Mouse (Mus musculus) midbrain, embryonic 13.5 days (tissue): ENCODE measurements around the gene Ctcf. TPM values are rescaled to one million over a fixed set of nuclear protein-coding genes. Genes with fewer than 3 reads are reported as not detected.

ENCODE experiments used
- ATAC-seq: fragments of 200-750 bp; cut with Nextera tagmentation; 2 replicates; pipeline ENCODE4 v1.8.0; 2017; ENCODE audit warnings: mild to moderate bottlenecking, moderate TSS enrichment, moderate library complexity
- H3K27ac ChIP-seq: fragments of 300-500 bp; sonication (generic); 2 replicates; pipeline ENCODE4 v1.5.1; 2015; ENCODE audit warnings: inconsistent platforms, mild to moderate bottlenecking, moderate library complexity
- H3K27me3 ChIP-seq: fragments of 300-500 bp; sonication (generic); 2 replicates; pipeline ENCODE4 v1.6.1; 2015; ENCODE audit warnings: mild to moderate bottlenecking, inconsistent platforms
- H3K36me3 ChIP-seq: fragments of 300-500 bp; sonication (generic); 2 replicates; pipeline ENCODE4 v1.6.1; 2015; ENCODE audit warnings: mild to moderate bottlenecking, inconsistent platforms
- H3K4me1 ChIP-seq: fragments of 300-500 bp; sonication (generic); replicated peaks from 2 replicates; pipeline ENCODE4 v1.6.1; 2015; ENCODE audit warnings: inconsistent platforms
- H3K4me2 ChIP-seq: fragments of 300-500 bp; sonication (generic); replicated peaks from 2 replicates; pipeline ENCODE4 v1.6.1; 2015; ENCODE audit warnings: moderate library complexity, mild to moderate bottlenecking, inconsistent platforms
- H3K4me3 ChIP-seq: fragments of 300-500 bp; sonication (generic); replicated peaks from 2 replicates; pipeline ENCODE4 v1.5.1; 2015; ENCODE audit warnings: mild to moderate bottlenecking, inconsistent platforms
- H3K9ac ChIP-seq: fragments of 300-500 bp; sonication (generic); replicated peaks from 2 replicates; pipeline ENCODE4 v1.6.1; 2015; ENCODE audit warnings: mild to moderate bottlenecking, inconsistent platforms
- H3K9me3 ChIP-seq: fragments of 300-500 bp; sonication (generic); 2 replicates; pipeline ENCODE4 v1.6.1; 2016; ENCODE audit warnings: mild to moderate bottlenecking, inconsistent platforms
- WGBS: fragments of 180-500 bp; shearing (Covaris S2); methylation state at CpG from one replicate; pipeline ENCODE4 v1.1.7; 2015; 5-methylcytosine and 5-hydroxymethylcytosine counted together
- polyA plus RNA-seq: library from polyadenylated mRNA; unstranded; fragments of >200 nt; fragmentation: Nextera tagmentation; extraction: Ambion mirVana; gene quantifications from 2 replicates; pipeline ENCODE4 v1.2.1, GENCODE M21; 2015

Gene Ctcf
- polyA plus RNA-seq, 1 experiment from 2014 or later = 136 TPM

DNA sequence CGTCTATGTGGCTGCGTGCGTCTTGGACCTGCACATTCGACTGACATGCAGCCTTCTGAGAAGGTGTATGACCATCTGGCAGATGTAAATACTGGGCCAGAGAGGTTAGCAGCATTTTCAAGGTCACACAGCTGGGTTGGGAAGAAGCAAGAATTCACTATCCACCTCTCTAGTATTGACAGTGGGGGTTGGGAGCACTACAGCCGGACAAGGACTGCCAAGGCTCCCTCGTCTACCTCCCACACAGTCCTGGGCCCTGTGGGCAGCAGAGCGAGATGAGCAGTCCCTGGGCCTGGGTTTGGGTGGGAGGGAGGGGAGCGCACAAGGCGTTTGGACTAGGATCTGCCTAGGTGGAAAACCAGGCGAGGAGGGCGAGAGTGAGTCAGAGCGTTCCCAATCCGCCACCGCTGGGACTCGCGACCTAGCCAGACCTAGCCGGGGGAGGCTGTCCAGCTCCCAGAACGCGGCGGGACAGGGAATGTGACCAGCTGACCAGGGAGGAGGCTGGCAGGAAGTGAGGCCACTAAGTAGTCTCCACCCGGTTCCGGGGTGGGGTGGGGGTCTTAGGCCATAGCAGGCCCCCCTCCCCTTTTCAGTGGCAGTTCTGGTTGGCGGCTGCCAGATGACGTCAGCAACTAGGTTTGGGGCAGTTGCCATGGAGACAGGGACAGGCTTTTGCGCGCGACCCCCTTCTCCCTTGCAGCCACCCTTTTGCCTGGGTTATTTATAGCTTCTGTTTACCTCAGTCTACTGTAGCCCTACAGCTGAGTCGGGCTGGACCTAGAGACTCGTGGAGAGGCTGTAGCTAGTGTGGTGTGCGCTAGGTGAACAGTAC, 30.0 kb upstream of the Ctcf start:
- H3K4me2 ChIP-seq = peak overlapping the region; percentile 90

DNA sequence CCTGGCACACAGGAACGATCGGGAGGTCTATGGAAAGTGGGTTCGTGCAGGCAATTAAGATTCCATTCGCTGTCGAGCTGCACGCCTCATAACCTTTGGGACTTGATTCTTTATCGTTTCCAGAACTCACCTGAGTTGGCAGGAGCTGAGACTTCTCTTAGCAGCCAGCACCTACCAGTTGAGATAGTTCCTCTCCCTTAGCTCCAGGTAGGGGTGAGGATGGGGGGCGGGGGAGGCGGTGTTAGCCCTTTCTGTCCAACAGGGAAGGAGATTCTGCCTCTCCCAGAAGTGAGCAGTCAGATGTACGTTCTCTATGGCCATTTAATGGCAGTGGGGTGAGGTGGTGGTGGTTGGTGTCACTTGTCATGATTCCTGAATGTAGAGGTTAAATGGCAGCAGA, 29.3 kb upstream of the Ctcf start:
- Histone ChIP-seq H3K36me3 (no peaks in the 10 kb centered on the region), H3K4me3 (peak overlapping the region; percentile 90), H3K27ac (peak overlapping the region; percentile 93), H3K4me2 (peak overlapping the region; percentile 90), H3K9ac (peak overlapping the region; percentile 93), H3K9me3 (no peaks in the 10 kb centered on the region), H3K27me3 (peaks cover 4% of the 10 kb centered on the region), H3K4me1 (peaks cover 32% of the 10 kb centered on the region)
- no peak for ATAC-seq
- 7% methylated on average over 10 of the region's 10 CpGs for WGBS

More for the DNA sequence above, 30.0 kb upstream of the Ctcf start:
- Histone ChIP-seq H3K4me3 (peak overlapping the region; percentile 90), H3K9ac (peak overlapping the region; percentile 93), H3K27ac (peak overlapping the region; percentile 93), H3K9me3 (no peaks in the 10 kb centered on the region), H3K36me3 (no peaks in the 10 kb centered on the region), H3K27me3 (no peaks in the 10 kb centered on the region), H3K4me1 (peaks cover 32% of the 10 kb centered on the region)
- ATAC-seq = peak; percentile 79
- WGBS = under 1% methylated on average over 30 of the region's 30 CpGs

DNA sequence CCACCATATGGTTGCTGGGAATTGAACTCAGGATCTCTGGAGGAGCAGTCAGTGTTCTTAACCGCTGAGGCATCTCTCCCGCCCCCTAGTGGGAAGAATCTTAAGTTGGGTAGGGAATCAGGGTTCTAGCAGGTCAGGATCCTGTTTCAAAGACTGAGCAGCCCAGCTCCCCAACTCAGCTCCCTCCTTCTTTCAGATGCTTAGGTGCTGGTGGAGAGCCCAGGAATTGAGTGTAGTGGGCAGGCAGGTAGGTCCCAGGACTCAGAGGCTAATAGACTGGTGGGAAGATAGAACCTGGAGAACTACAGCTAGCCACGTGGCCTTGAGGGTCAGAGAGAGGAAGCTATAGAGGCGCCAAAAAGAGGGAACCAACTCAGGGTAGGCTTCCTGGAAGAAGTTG, 28.7 kb upstream of the Ctcf start:
- Histone ChIP-seq H3K4me2 (peak overlapping the region; percentile 90; the same call in 1 of the 2 replicates), H3K4me3 (no peak overlapping the region)
- no peak for ATAC-seq

DNA sequence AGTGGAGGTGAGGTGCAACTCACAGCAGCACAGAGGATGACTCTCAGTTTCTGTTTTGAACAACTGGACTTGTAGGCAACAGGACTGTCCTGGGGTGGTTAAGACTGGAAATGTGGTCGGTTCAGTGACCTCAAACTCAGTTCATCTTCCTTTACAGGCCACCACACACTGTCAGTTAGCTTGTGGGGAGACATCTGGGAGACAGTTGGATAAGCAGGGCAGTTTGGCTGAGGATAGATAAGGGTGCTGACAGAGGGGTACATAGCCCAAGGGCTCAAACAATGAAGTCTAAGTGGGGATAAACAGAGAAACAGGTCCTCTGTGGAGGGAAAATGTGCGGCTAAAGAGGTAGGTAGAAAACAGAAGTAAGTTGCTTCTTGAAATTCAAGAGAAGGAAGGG, 27.0 kb upstream of the Ctcf start:
- WGBS = 77% methylated on average over 2 of the region's 2 CpGs
- Histone ChIP-seq H3K4me1 (peaks cover 45% of the 10 kb centered on the region), H3K9ac (no peak overlapping the region), H3K4me2 (no peak overlapping the region), H3K4me3 (no peak overlapping the region), H3K36me3 (no peaks in the 10 kb centered on the region), H3K27me3 (peaks cover 24% of the 10 kb centered on the region), H3K27ac (no peak overlapping the region), H3K9me3 (no peaks in the 10 kb centered on the region)
- no peak for ATAC-seq

More for the DNA sequence above, 28.7 kb upstream of the Ctcf start:
- no peaks in the 10 kb centered on the region for H3K36me3 ChIP-seq
- no peak overlapping the region for H3K9ac ChIP-seq
- H3K4me1 ChIP-seq = peaks cover 32% of the 10 kb centered on the region
- no peak overlapping the region for H3K27ac ChIP-seq
- 24% methylated on average over 4 of the region's 4 CpGs for WGBS
- no peaks in the 10 kb centered on the region for H3K9me3 ChIP-seq
- H3K27me3 ChIP-seq = peaks cover 10% of the 10 kb centered on the region

DNA sequence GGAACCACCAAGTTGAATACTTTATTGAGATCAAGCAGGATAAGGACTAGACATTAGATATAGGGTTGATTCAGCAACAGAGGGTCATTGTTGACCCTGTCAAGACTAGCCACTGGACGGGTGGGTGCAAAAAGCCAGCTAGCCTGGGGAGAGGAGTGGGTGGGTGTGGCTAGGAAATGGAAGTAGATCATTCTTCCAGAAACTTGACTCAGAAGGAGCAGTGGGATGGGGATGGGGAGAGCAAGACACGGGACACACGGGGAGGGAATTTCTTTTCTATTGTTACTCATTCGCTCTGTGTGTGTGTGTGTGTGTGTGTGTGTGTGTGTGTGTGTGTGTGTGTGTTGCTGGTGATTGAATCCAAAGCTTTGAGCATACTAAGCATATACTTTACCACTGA, 26.6 kb upstream of the Ctcf start:
- peaks cover 44% of the 10 kb centered on the region for H3K4me1 ChIP-seq
- no peak overlapping the region for H3K27ac ChIP-seq
- H3K4me2 ChIP-seq = no peak overlapping the region
- ATAC-seq = no peak
- H3K36me3 ChIP-seq = peaks cover under 1% of the 10 kb centered on the region
- no peaks in the 10 kb centered on the region for H3K9me3 ChIP-seq
- peaks cover 28% of the 10 kb centered on the region for H3K27me3 ChIP-seq
- H3K9ac ChIP-seq = no peak overlapping the region
- 80% methylated on average over 4 of the region's 4 CpGs for WGBS
- no peak overlapping the region for H3K4me3 ChIP-seq

DNA sequence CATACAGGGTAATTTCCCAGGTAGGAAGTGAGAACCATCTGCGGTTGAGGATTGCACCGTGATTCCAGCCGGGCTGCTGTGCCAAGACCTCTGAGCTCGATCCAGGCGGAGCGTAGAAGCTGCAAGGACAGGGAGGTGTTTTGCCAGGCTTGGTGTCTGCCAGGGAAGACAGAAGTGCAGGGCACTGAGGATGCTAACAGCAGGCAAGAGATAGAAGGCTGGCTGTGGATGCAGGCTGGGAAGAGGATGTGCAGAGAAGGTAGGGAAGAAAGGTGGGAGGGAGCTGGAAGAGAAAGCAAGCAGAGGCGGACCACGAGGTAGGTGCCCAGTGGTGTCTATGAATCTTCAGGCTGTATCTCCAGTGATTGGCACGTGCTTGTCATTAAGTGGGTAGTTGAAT, 24.5 kb upstream of the Ctcf start:
- H3K4me1 ChIP-seq = peaks cover 32% of the 10 kb centered on the region
- no peak for ATAC-seq
- peaks cover 21% of the 10 kb centered on the region for H3K36me3 ChIP-seq
- 90% methylated on average over 9 of the region's 9 CpGs for WGBS
- no peaks in the 10 kb centered on the region for H3K9me3 ChIP-seq
- H3K27me3 ChIP-seq = peaks cover 34% of the 10 kb centered on the region
- no peak overlapping the region for H3K4me3 ChIP-seq
- H3K4me2 ChIP-seq = no peak overlapping the region
- H3K9ac ChIP-seq = no peak overlapping the region
- H3K27ac ChIP-seq = no peak overlapping the region

DNA sequence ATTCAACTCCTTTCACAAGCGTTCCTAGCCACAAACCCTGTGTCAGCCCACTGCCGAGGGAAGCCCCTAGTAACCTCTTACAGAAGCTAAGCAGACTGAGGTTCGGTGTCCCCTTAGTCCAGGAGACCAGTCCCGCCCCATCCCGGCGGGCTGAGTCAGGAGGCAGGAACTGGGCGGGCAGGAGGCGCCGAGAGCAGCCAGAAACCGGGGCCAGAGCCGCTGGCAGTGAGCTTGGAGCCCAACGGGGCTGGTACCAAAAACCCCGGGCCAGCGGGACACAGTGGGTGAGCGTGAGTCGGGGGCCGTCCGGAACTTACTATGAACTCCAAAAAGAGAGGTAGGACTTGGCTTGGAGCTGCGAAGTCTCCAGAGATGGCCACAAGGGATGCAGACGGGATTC, 23.3 kb upstream of the Ctcf start:
- Histone ChIP-seq H3K4me2 (peak overlapping the region; percentile 93), H3K27me3 (peaks cover 34% of the 10 kb centered on the region), H3K4me3 (peak overlapping the region; percentile 48), H3K27ac (no peak overlapping the region), H3K9ac (0 out of 2 replicates have a peak overlapping the region, but pooled peaks have one; percentile 28), H3K9me3 (no peaks in the 10 kb centered on the region), H3K4me1 (peaks cover 22% of the 10 kb centered on the region), H3K36me3 (peaks cover 33% of the 10 kb centered on the region)
- WGBS = 3% methylated on average over 20 of the region's 20 CpGs
- no peak for ATAC-seq

DNA sequence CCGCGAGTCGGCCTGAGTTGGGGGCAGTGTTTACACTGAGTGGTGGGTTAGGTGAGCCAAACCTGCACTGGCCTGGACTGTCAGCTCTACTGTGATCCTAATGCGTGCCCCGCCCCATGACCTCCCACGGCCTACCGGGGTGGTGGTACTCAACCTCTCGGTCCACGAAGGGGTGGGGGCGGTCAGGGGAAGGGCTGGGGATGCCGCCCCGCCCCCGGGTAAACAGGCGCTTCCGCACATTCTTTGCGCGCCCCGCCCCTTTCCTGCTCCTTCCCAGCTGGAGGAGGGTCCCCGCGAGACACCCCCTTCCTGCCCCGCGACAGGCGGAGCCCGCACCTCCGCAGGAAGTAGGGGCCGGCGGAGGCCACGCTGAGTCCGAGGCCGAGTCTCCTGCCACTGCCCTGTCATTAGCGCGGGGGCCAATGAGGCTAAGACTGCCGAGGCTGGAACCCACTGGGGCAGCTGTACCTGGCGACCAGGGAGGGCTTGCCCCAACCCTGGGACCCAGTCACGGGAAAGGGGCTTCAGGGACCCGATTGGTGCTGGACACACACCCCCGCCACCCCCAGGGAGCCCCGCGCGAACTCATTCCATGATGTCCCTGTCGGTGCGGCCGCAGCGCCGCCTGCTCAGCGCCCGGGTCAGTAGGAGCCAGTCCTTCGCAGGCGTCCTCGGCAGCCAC, 22.4 kb upstream of the Ctcf start:
- Histone ChIP-seq H3K4me3 (peak overlapping the region; percentile 48), H3K9me3 (no peaks in the 10 kb centered on the region), H3K9ac (peak overlapping the region; percentile 71), H3K27ac (no peak overlapping the region; the same call in 1 of the 2 replicates), H3K27me3 (peaks cover 34% of the 10 kb centered on the region), H3K4me1 (peaks cover 19% of the 10 kb centered on the region), H3K4me2 (peak overlapping the region; percentile 93), H3K36me3 (peaks cover 43% of the 10 kb centered on the region)
- WGBS = under 1% methylated on average over 49 of the region's 50 CpGs
- ATAC-seq = peak; percentile 71

DNA sequence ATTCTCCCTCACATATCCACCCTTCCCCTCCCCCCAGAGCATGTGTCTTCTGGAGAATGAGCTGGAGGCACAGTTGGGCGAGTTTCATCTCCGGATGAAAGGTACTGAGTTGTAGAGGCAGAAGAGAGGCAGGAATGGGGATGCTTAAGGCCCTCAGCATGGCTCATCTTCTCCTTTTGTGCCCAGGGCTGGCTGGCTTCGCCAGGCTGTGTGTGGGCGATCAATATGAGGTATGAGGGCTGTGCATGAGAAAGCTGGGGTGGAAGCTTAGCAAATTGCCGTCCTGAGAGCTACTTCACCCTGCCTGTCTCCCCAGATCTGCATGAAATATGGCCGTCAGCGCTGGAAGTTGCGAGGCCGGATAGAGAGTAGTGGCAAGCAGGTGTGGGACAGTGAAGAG, 20.4 kb upstream of the Ctcf start:
- H3K27ac ChIP-seq = no peak overlapping the region
- no peaks in the 10 kb centered on the region for H3K9me3 ChIP-seq
- no peak overlapping the region for H3K4me2 ChIP-seq
- no peak overlapping the region for H3K4me3 ChIP-seq
- H3K36me3 ChIP-seq = peaks cover 62% of the 10 kb centered on the region
- no peak overlapping the region for H3K9ac ChIP-seq
- ATAC-seq = no peak
- WGBS = 94% methylated on average over 9 of the region's 9 CpGs
- peaks cover 34% of the 10 kb centered on the region for H3K27me3 ChIP-seq
- peaks cover 17% of the 10 kb centered on the region for H3K4me1 ChIP-seq

DNA sequence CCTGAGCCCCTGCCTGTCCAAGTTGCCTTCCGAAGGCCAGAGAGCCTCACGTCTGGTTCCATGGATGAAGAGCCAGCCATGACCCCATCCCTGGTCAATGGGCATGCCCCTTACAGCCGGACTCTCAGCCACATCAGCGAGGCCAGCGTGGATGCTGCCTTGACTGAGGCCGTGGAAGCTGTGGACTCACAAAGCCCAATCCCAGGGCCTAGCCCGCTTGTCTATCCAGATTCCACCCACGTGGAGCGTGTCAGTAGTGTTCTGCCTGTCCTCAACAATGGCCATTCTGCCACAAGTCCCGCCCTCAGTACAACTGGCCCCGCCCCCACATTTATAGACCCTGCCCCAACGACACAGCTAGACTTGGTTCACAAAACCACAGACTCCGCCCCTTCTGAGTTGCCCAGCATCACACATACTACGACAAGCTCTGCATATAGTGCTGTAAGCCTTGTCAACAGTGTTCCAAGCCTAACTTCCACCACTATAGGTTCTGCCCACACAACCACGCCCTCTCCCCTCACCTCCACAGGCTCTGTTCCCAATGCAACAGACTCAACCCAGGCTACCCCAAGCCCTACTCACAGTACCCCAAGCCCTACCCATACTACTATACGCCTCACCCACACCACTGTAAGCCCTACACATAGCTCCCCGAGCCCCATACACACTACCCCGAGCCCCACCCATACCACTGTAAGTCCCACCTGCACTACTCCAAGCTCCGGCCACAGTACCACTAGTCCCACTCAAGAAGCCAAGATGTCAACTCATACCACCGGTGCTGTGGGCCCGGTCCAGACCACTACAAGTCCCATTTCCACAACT, 18.7 kb upstream of the Ctcf start:
- no peak overlapping the region for H3K9ac ChIP-seq
- peaks cover 23% of the 10 kb centered on the region for H3K27me3 ChIP-seq
- ATAC-seq = no peak
- WGBS = 93% methylated on average over 21 of the region's 21 CpGs
- no peak overlapping the region for H3K4me3 ChIP-seq
- H3K4me2 ChIP-seq = no peak overlapping the region
- H3K27ac ChIP-seq = no peak overlapping the region
- peaks cover 32% of the 10 kb centered on the region for H3K4me1 ChIP-seq
- H3K9me3 ChIP-seq = no peaks in the 10 kb centered on the region
- peaks cover 74% of the 10 kb centered on the region for H3K36me3 ChIP-seq

DNA sequence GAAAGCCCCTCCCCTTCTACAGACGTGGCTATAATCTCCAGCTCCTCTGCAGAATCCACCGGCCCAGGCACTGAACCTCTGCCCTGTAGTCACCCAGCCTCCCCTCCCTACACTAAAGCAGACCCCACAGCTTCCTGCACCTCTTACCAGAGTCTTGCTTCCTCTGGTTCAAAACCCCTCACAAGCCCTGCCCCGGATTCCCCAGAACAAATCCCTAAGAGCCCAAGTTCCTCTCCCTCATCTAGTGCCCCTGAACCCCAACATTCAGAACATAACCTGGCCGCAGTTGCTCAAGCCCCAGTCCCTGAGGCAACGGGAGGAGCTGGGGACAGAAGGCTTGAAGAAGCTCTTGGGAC, 18.1 kb upstream of the Ctcf start:
- peaks cover 77% of the 10 kb centered on the region for H3K36me3 ChIP-seq
- peaks cover 18% of the 10 kb centered on the region for H3K27me3 ChIP-seq
- H3K4me1 ChIP-seq = peaks cover 33% of the 10 kb centered on the region
- H3K27ac ChIP-seq = no peak overlapping the region
- no peak overlapping the region for H3K9ac ChIP-seq
- H3K9me3 ChIP-seq = no peaks in the 10 kb centered on the region
- H3K4me3 ChIP-seq = no peak overlapping the region
- WGBS = 90% methylated on average over 5 of the region's 5 CpGs
- no peak overlapping the region for H3K4me2 ChIP-seq
- no peak for ATAC-seq
